Mouse (Mus musculus): ENCODE data around the gene Abca4. TPM values are rescaled to one million over a fixed set of nuclear protein-coding genes. Genes with fewer than 3 reads are reported as not detected.
"Not testable (repeated sequence)": the region's sequence is repeated elsewhere in the genome, so short reads cannot be mapped to it uniquely, and the experiment has no call there.

Gene Abca4
- polyA plus RNA-seq, 2 experiments: 1.0 to 2.2 TPM

DNA sequence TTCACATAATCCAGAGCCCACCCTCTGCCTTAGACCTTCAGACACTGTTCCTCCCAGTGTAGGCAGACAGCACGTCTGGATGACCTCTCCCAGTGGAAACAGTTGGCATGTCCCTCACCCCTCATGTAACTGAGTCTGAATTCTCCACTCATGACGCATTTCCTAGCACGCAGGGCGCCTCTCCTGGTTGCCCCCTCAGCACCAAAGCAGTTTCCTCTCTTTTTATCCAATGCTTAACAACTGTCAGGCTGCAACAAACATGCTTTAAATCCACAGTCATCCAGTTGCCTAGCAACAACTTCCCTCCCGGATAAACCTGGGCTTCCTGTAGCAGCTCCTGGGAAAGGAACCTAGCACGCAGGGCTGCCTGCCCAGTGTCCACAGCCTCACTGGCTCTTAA is 33.9 kb downstream of the Abca4 start:
- Histone ChIP-seq H3K27ac (replicated peaks; ENCODE audit: low read depth, low read length) (peak overlapping the region; percentile 52), H3K4me1 (ENCODE audit: control insufficient read depth, insufficient read depth, low read length) (peaks cover 20% of the 10 kb centered on the region), H3K9ac (ENCODE audit: low read depth, low read length, severe bottlenecking) (no peak overlapping the region), H3K4me2 (replicated peaks; ENCODE audit: low read depth, low read length, severe bottlenecking) (no peak overlapping the region), H3K4me3 (replicated peaks; ENCODE audit: low read length) (no peak overlapping the region), H3K36me3 (ENCODE audit: control insufficient read depth, insufficient read depth, low read length) (no peaks in the 10 kb centered on the region), H3K27me3 (ENCODE audit: control insufficient read depth, insufficient read depth, low read length) (no peaks in the 10 kb centered on the region), H3K9me3 (ENCODE audit: control insufficient read depth, low read length) (no peaks in the 10 kb centered on the region)
- DNase-seq (ENCODE audit: low spot score) (peak; percentile 65), ATAC-seq (ENCODE audit: low FRiP score, low read depth) (peak; percentile 41; the same call in 1 of the 2 replicates)
- WGBS: 29% methylated on average over 6 of the region's 6 CpGs
- TF ChIP-seq POLR2A (IDR thresholded peaks at IDR 0.05; ENCODE audit: borderline replicate concordance, extremely low read depth, insufficient read depth, insufficient read length): no peak

DNA sequence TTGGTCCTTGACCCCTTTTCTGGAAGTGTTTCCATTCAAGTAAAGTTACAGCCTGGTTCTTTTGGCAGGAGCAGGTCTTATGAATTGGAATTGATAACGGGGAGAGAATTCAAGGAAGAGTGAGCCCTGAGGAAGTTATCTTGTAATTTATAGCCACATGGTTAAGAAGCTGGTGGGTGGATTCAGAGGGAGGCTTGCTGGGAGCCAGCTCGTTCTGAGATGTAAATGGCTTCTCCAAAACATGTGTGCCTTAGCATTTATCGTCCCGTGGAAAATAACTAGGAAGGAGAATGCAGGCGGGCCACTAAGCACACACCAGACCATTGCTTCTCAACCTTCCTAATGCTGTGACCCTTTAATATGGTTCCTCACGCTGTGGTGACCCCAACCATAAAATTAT is 34.9 kb downstream of the Abca4 start:
- no peak overlapping the region for H3K4me3 ChIP-seq (replicated peaks; ENCODE audit: low read length)
- 69% methylated on average over 6 of the region's 6 CpGs for WGBS
- H3K27me3 ChIP-seq (ENCODE audit: control insufficient read depth, insufficient read depth, low read length): no peaks in the 10 kb centered on the region
- H3K36me3 ChIP-seq (ENCODE audit: control insufficient read depth, insufficient read depth, low read length): no peaks in the 10 kb centered on the region
- DNase-seq (ENCODE audit: low spot score) (no peak), ATAC-seq (ENCODE audit: low FRiP score, low read depth) (no peak)
- no peak overlapping the region for H3K4me2 ChIP-seq (replicated peaks; ENCODE audit: low read depth, low read length, severe bottlenecking)
- no peak overlapping the region for H3K9ac ChIP-seq (ENCODE audit: low read depth, low read length, severe bottlenecking)
- H3K27ac ChIP-seq (replicated peaks; ENCODE audit: low read depth, low read length): no peak overlapping the region
- H3K4me1 ChIP-seq (ENCODE audit: control insufficient read depth, insufficient read depth, low read length): peaks cover 11% of the 10 kb centered on the region; the same call in 1 of the 2 replicates
- no peak for TF ChIP-seq POLR2A (IDR thresholded peaks at IDR 0.05; ENCODE audit: borderline replicate concordance, extremely low read depth, insufficient read depth, insufficient read length)
- H3K9me3 ChIP-seq (ENCODE audit: control insufficient read depth, low read length): no peaks in the 10 kb centered on the region

DNA sequence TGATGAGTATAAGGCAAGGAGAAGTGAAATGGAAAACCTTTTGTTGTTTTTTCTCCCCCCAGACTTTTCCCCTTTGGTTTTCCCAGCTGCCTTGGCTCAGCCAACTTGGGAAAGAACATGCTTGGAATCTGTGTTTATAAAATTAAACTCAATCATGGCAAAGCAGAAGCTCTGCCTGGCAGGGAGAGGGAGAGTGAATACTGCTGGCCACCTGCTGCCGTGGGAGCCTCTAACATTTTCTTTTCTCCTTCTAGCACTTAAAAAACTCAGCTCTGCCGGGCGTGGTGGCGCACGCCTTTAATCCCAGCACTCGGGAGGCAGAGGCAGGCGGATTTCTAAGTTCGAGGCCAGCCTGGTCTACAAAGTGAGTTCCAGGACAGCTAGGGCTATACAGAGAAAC is 37.4 kb downstream of the Abca4 start:
- 79% methylated on average over 8 of the region's 8 CpGs for WGBS

DNA sequence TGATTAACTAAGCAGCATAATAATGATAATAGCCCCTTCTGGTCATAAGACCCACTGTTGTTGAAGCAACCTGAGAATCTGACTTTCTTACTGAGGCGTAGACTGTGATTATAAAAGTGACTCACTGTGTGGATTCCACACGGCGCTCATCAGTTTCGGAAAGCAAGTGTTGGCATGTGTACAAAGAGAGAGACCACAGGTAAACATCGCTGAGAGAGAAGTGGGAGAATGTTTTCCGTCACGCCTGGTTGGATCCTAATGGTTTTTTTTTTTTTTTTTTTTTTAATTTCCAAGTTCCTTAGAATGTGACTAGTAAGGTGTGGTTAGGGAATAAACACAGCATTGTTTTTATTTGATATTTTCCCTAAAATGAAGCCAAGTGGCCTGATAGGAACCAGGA is 38.1 kb downstream of the Abca4 start:
- 81% methylated on average over 7 of the region's 7 CpGs for WGBS
- H3K4me1 ChIP-seq (ENCODE audit: control insufficient read depth, insufficient read depth, low read length): no peaks in the 10 kb centered on the region
- H3K27ac ChIP-seq (replicated peaks; ENCODE audit: low read depth, low read length): no peak overlapping the region
- no peaks in the 10 kb centered on the region for H3K36me3 ChIP-seq (ENCODE audit: control insufficient read depth, insufficient read depth, low read length)
- ATAC-seq (ENCODE audit: low FRiP score, low read depth): no peak
- H3K9ac ChIP-seq (ENCODE audit: low read depth, low read length, severe bottlenecking): no peak overlapping the region
- no peaks in the 10 kb centered on the region for H3K27me3 ChIP-seq (ENCODE audit: control insufficient read depth, insufficient read depth, low read length)
- no peak for DNase-seq (ENCODE audit: low spot score)
- H3K9me3 ChIP-seq (ENCODE audit: control insufficient read depth, low read length): no peaks in the 10 kb centered on the region
- H3K4me2 ChIP-seq (replicated peaks; ENCODE audit: low read depth, low read length, severe bottlenecking): no peak overlapping the region
- no peak overlapping the region for H3K4me3 ChIP-seq (replicated peaks; ENCODE audit: low read length)
- TF ChIP-seq POLR2A (IDR thresholded peaks at IDR 0.05; ENCODE audit: borderline replicate concordance, extremely low read depth, insufficient read depth, insufficient read length): no peak

More for the DNA sequence above, 37.4 kb downstream of the Abca4 start:
- not testable (repeated sequence) for H3K9me3 ChIP-seq (ENCODE audit: control insufficient read depth, low read length); H3K27me3 ChIP-seq (ENCODE audit: control insufficient read depth, insufficient read depth, low read length); DNase-seq (ENCODE audit: low spot score); ATAC-seq (ENCODE audit: low FRiP score, low read depth); H3K4me3 ChIP-seq (replicated peaks; ENCODE audit: low read length); H3K4me1 ChIP-seq (ENCODE audit: control insufficient read depth, insufficient read depth, low read length); H3K27ac ChIP-seq (replicated peaks; ENCODE audit: low read depth, low read length); H3K9ac ChIP-seq (ENCODE audit: low read depth, low read length, severe bottlenecking); H3K36me3 ChIP-seq (ENCODE audit: control insufficient read depth, insufficient read depth, low read length); H3K4me2 ChIP-seq (replicated peaks; ENCODE audit: low read depth, low read length, severe bottlenecking)

DNA sequence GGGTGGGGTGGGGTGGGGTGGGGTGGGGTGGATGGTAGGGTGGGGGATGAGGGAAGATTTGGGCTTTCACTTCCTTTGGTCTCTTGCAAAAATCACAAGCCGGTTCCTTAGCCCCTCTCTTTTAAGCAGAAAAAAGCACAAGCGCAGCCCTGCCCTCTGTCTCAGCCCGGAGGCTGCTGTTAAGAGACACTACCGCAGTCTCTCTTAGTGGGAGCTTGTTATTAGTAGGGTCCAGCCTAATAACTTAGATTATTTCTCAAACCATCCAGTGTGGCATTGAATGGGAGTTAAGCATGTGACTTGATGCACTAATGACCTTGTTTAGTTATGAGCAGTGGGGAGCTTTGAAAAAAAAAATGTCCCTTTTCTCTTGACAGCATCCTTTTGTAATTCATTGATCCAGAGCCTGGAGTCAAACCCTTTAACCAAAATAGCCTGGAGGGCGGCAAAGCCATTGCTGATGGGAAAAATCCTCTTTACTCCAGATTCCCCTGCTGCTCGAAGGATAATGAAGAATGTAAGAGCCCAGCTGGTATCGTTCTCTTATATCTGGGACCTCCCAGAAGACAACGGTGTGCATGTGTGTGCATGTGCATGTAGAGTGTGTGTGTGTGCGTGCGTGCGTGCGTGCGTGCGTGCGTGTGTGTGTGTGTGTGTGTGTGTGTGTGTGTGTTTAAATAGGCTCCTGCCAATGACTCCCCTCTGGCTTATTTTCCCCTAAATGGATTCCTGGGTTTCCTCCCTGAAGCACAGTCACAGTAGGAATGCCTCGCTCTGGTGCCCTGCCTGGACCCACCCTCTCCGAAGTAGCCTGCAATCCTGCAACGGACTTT is 41.1 kb downstream of the Abca4 start:
- 67% methylated on average over 18 of the region's 18 CpGs for WGBS
- no peak for DNase-seq (ENCODE audit: low spot score)
- Histone ChIP-seq H3K9me3 (ENCODE audit: control insufficient read depth, low read length) (no peaks in the 10 kb centered on the region), H3K4me3 (replicated peaks; ENCODE audit: low read length) (no peak overlapping the region), H3K4me1 (ENCODE audit: control insufficient read depth, insufficient read depth, low read length) (no peaks in the 10 kb centered on the region), H3K9ac (ENCODE audit: low read depth, low read length, severe bottlenecking) (no peak overlapping the region), H3K36me3 (ENCODE audit: control insufficient read depth, insufficient read depth, low read length) (no peaks in the 10 kb centered on the region), H3K27me3 (ENCODE audit: control insufficient read depth, insufficient read depth, low read length) (no peaks in the 10 kb centered on the region), H3K27ac (replicated peaks; ENCODE audit: low read depth, low read length) (no peak overlapping the region), H3K4me2 (replicated peaks; ENCODE audit: low read depth, low read length, severe bottlenecking) (no peak overlapping the region)
- no peak for TF ChIP-seq POLR2A (IDR thresholded peaks at IDR 0.05; ENCODE audit: borderline replicate concordance, extremely low read depth, insufficient read depth, insufficient read length)
- no peak for ATAC-seq (ENCODE audit: low FRiP score, low read depth)

Data from limb, embryonic 14.5 days (tissue).